Mouse (Mus musculus) heart, postnatal 0 days (tissue): Measurements from ENCODE around the gene Agap1. TPM values are rescaled to one million over a fixed set of nuclear protein-coding genes. Genes with fewer than 3 reads are reported as not detected.

ENCODE experiments used
- ATAC-seq: fragments of 200-750 bp; cut with Nextera tagmentation; 2 replicates; pipeline ENCODE4 v1.8.0; 2017; ENCODE audit warnings: low read depth, moderate number of reproducible peaks, moderate library complexity; ENCODE audit not compliant: insufficient read depth
- DNase-seq: peaks from one replicate; pipeline ENCODE4 v3.0.0-alpha.2; 2016; ENCODE audit warnings: low spot score
- H3K27ac ChIP-seq: fragments of 300-500 bp; sonication (generic); 2 replicates; pipeline ENCODE4 v1.5.1; 2014; ENCODE audit warnings: low read depth, mild to moderate bottlenecking
- H3K27me3 ChIP-seq: fragments of 300-500 bp; sonication (generic); 2 replicates; pipeline ENCODE4 v1.6.1; 2014; ENCODE audit warnings: low read length, mixed read lengths; ENCODE audit not compliant: control insufficient read depth, insufficient read depth
- H3K36me3 ChIP-seq: fragments of 300-500 bp; sonication (generic); replicated peaks from 2 replicates; pipeline ENCODE4 v1.6.1; 2014; ENCODE audit warnings: low read length, mixed read lengths; ENCODE audit not compliant: control insufficient read depth, insufficient read depth
- H3K4me1 ChIP-seq: fragments of 300-500 bp; sonication (generic); 2 replicates; pipeline ENCODE4 v1.6.1; 2014; ENCODE audit warnings: antibody characterized with exemption; ENCODE audit not compliant: control insufficient read depth, insufficient read depth
- H3K4me2 ChIP-seq: fragments of 300-500 bp; sonication (generic); 2 replicates; pipeline ENCODE4 v1.6.1; 2014; ENCODE audit warnings: low read depth, mild to moderate bottlenecking, low read length, moderate library complexity
- H3K4me3 ChIP-seq: fragments of 300-500 bp; sonication (generic); 2 replicates; pipeline ENCODE4 v1.5.1; 2014; ENCODE audit warnings: low read depth, low read length
- H3K9ac ChIP-seq: fragments of 300-500 bp; sonication (generic); replicated peaks from 2 replicates; pipeline ENCODE4 v1.6.1; 2014; ENCODE audit warnings: low read depth, low read length, mixed read lengths
- H3K9me3 ChIP-seq: fragments of 300-500 bp; sonication (generic); replicated peaks from 2 replicates; pipeline ENCODE4 v1.6.1; 2016; ENCODE audit warnings: low read length; ENCODE audit not compliant: control insufficient read depth
- CTCF ChIP-seq: IDR thresholded peaks from 2 replicates; pipeline ENCODE4 v1.5.1; 2016; ENCODE audit warnings: antibody characterized with exemption, control low read depth, low read depth
- EP300 ChIP-seq: IDR thresholded peaks from 2 replicates; pipeline ENCODE4 v1.6.1; 2016; ENCODE audit warnings: antibody characterized with exemption, low read depth
- WGBS: fragments of 180-500 bp; shearing (Covaris S2); extraction: QIAGEN DNeasy Blood & Tissue Kit; methylation state at CpG from one replicate; pipeline ENCODE4 v1.1.7; 2014; 5-methylcytosine and 5-hydroxymethylcytosine counted together
- polyA plus RNA-seq: library from polyadenylated mRNA; unstranded; fragments of >200 nt; fragmentation: Nextera tagmentation; extraction: Ambion mirVana; gene quantifications from 2 replicates; pipeline ENCODE4 v1.2.1, GENCODE M21; 2015
- total RNA-seq: library from RNA; depleted of rRNA; stranded (reverse); fragments of >200 nt; gene quantifications from 2 replicates; pipeline ENCODE4 v1.2.3, GENCODE M21; 2014; ENCODE audit warnings: low replicate concordance

Agap1 gene
- total and polyA plus RNA-seq, 2 experiments from 2014 or later = 6.1 to 21.0 TPM

- Histone ChIP-seq H3K27ac (no peak overlapping the region), H3K4me1 (no peaks in the 10 kb centered on the region), H3K4me3 (no peak overlapping the region), H3K9me3 (no peaks in the 10 kb centered on the region), H3K36me3 (peaks cover 11% of the 10 kb centered on the region; the same call in 1 of the 2 replicates), H3K9ac (no peak overlapping the region), H3K27me3 (no peaks in the 10 kb centered on the region), H3K4me2 (no peak overlapping the region)
- 90% methylated on average over 1 of the region's 1 CpGs for WGBS
- TF ChIP-seq EP300 (no peak), CTCF (0 out of 2 replicates have a peak, but pooled peaks have one; percentile 0)
- ATAC-seq (no peak), DNase-seq (no peak)
These were observed 376.5 kb downstream of the Agap1 start for GRCm38 (mm10) chr1:89831095-89831494.

GRCm38 (mm10) chr1:89844064-89844463 is 389.5 kb downstream of the Agap1 start:
- peaks cover 3% of the 10 kb centered on the region; the same call in 1 of the 2 replicates for H3K36me3 ChIP-seq
- no peaks in the 10 kb centered on the region for H3K4me1 ChIP-seq
- WGBS = 79% methylated on average over 9 of the region's 9 CpGs
- DNase-seq (no peak), ATAC-seq (no peak)
- no peak overlapping the region for H3K4me2 ChIP-seq
- H3K27ac ChIP-seq = no peak overlapping the region
- H3K27me3 ChIP-seq = no peaks in the 10 kb centered on the region
- TF ChIP-seq CTCF = peak; percentile 10; the same call in 1 of the 2 replicates
- no peak for TF ChIP-seq EP300
- no peak overlapping the region for H3K9ac ChIP-seq
- no peak overlapping the region for H3K4me3 ChIP-seq
- no peaks in the 10 kb centered on the region for H3K9me3 ChIP-seq

GRCm38 (mm10) chr1:89845487-89845886 is 390.9 kb downstream of the Agap1 start:
- no peaks in the 10 kb centered on the region for H3K27me3 ChIP-seq
- no peaks in the 10 kb centered on the region for H3K4me1 ChIP-seq
- TF ChIP-seq EP300 (no peak), CTCF (no peak)
- ATAC-seq = no peak
- no peak for DNase-seq
- H3K27ac ChIP-seq = no peak overlapping the region
- H3K9me3 ChIP-seq = no peaks in the 10 kb centered on the region
- H3K4me3 ChIP-seq = no peak overlapping the region
- no peaks in the 10 kb centered on the region for H3K36me3 ChIP-seq
- WGBS = 81% methylated on average over 4 of the region's 4 CpGs
- H3K9ac ChIP-seq = no peak overlapping the region
- no peak overlapping the region for H3K4me2 ChIP-seq

- no peaks in the 10 kb centered on the region for H3K36me3 ChIP-seq
- TF ChIP-seq EP300 (no peak), CTCF (no peak)
- 64% methylated on average over 9 of the region's 9 CpGs for WGBS
- no peaks in the 10 kb centered on the region for H3K27me3 ChIP-seq
- DNase-seq = no peak
- no peaks in the 10 kb centered on the region for H3K4me1 ChIP-seq
- H3K4me3 ChIP-seq = no peak overlapping the region
- H3K27ac ChIP-seq = no peak overlapping the region
- no peak overlapping the region for H3K4me2 ChIP-seq
- H3K9ac ChIP-seq = no peak overlapping the region
- no peak for ATAC-seq
- H3K9me3 ChIP-seq = no peaks in the 10 kb centered on the region
These were observed 391.5 kb downstream of the Agap1 start for GRCm38 (mm10) chr1:89846148-89846547.

- 87% methylated on average over 17 of the region's 17 CpGs for WGBS
- no peak for ATAC-seq
- Histone ChIP-seq H3K27me3 (no peaks in the 10 kb centered on the region), H3K9ac (no peak overlapping the region), H3K36me3 (no peaks in the 10 kb centered on the region), H3K4me2 (no peak overlapping the region), H3K9me3 (no peaks in the 10 kb centered on the region), H3K4me3 (no peak overlapping the region), H3K27ac (no peak overlapping the region), H3K4me1 (no peaks in the 10 kb centered on the region)
- DNase-seq = no peak
- TF ChIP-seq EP300 (no peak), CTCF (no peak)
These were observed 393.9 kb downstream of the Agap1 start for GRCm38 (mm10) chr1:89848356-89849039.
